Mouse (Mus musculus) embryo, embryonic 11 days (tissue): Measurements from ENCODE around the gene Snx3.

Experiments used
- DNase-seq: peaks from one replicate; pipeline ENCODE4 v3.0.0-alpha.2; 2015

The Snx3 gene

DNA sequence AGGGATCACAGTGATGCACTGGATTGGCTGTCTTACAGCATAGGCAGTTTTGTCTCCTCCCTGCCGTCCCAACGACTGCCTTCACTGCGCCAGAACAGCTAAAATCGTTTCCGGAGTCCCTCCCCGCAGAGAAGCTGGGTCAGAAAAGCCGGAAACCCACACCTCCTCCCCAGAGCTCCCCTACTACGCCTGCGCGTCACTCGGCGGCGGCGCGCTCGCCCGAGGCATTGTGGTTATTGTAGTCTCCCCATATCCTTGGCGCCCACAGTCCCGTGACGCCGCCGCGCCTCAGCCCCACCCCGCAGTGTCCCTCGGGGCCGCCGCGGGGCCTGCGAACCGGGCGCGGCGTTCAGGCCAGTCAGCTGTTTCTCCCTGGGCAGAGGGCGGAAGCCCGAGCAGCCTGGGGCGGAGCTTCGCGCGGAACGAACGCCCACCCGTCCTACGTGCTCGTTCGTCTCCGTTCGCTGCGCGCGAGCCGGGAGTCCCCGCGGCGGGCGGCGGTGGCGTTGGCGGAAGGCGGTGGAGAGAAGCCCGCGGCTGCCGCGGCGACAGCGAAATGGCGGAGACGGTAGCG lies at the start of gene Snx3:
TSS of gene Snx3 (plus strand) at position 256 of the 574 bp plus-strand sequence.
- DNase-seq: peak; percentile 95

DNA sequence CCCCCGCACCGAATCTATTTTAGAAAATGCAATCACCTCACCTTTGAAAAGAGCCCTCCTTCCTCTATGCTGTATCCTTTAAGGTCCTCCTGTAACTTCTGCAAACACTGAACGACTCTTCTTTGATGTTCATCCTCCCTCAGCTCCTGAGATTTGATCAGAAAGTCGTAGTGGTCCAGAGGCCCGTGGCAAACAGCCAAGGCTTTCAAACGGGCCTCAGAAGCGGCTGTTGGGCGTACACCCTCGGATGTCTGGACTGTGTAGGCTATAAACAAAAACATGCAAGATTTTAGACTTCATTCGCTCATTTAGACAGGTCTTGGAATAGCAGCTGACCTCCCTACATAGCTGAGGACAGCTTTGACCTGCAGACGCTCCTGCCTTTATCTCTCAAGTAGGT lies 47.6 kb upstream of the Snx3 start:
- no peak for DNase-seq

DNA sequence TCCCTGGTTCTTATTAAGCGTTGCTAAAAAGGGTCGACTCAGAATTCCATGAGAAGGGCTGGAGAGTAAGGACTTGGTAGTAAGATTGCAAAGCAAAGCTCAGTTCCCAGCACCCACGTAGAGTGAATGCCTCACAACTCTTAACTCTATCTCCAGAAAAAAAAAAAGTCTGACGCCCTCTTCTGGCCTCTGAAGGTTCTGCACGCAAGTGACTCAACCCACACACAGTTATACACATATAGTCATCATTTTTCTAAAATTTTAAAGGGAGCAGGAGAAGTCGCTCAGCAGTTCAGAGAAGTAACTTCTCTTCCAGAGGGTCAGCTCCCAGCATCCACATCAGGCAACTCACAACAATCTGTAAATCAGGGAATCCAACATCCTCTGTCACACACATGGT lies 47.1 kb upstream of the Snx3 start:
- no peak for DNase-seq

DNA sequence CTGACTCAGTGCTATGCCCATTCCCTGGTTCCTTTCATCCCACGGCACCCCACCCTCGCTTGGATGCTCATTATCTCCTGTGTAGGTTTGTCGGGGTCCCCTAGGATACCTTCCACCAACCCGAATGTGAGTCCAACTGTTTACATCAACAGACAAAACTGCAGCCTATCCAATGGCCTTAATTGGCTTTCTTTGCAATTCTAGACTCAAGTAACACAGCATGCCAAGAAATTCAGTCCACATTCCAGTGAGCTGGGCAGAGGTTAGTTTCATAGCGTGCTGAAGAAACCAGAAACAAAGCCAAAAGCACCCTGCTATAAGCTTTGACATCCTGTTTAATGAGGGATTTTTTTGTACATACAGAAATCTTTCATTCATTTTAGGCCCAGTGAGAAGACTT lies 45.8 kb upstream of the Snx3 start:
- no peak for DNase-seq

DNA sequence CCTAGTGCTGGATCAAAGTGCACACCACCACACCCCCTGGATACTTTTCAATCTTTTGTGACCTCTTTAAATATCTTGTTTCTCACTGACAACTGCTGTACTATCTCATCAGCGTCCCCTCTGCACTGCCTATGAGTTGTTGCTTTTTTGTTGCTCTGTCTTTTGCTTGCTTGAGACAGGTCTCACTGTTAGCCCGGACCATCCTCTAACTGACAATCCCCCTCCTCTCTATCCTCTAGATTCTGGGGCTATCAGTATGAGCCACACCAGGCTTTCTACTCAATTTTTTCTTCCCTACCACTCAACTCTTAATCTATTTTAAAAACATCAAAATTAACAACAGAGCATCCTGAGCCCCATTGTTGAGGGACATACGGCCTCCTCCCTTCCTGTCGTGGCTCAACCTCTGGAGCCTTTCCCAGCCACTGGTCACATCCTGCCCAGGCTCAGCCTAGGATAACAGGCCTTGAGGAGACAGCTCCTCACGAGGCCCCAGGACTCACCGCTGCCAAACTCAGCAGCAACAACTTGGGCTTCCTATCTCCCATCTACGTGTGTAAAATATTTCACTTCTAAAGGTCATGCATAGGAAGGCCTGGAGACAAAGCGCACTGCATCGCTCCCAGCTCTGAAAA lies 44.2 kb upstream of the Snx3 start:
- DNase-seq: no peak

DNA sequence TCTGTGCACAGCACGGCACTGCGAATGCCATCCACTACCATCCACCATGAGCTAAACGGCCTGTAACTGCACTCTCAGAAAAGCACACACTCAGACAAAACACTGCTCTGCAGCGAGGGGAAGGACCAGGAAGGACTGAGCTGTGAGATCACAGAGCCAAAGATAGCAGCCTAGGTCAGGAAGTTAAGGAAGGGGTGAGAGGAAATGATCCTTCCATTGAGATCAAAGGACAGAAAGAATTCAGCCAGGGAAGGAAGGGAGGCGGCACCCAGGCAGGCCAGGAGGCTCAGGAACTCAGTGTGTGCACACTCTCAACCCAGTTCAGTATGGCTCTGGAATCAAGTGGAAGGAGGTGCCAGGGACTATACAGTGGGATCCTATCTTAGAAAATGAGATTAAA lies 37.6 kb upstream of the Snx3 start:
- peak; percentile 23 for DNase-seq

DNA sequence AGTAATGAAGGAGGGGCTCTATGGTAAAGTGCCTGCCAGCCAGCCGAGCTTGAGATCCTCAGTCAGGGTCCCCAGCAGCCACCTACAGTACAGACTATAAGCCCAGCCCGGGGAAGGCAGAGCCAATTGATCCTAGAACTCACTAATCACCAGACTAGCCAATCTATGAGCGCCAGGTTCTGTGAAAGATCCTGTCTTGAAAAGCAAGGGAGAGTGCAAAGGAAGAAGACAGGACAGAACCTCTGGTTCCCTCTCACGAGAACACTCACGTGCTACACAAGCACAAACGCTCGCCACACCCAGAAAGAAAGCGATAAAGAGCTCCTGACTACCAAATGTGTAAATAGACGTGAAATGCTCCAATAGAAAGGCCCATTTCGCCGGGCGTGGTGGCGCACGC lies 37.0 kb upstream of the Snx3 start:
- DNase-seq: peak; percentile 15

DNA sequence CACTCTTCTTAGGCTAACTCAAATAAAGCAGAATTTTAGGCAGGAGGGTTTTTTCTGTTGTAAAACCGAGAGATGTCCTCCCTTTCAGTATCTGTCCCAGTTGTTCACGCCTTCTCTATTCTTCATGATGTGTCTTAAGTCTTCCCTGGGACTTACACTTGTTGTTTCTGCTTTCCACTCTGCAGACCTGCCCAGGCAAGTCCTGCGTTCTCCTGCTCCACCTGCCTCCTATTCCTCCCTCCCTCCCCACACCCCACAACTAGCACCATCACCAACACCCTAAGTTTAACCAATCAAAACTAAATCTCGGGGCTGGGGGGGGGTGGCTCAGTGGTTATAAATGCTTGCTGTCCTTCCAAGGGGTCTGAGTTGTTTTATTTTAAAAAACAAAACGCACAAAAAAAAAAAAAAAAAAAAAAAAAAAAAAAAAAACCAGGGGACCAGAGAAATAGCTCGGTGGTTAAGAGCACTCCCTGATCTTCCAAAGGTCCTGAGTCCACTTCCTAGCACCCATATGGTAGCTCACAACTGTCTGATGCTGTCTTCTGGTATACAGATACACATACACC lies 26.8 kb upstream of the Snx3 start:
- DNase-seq: no peak

DNA sequence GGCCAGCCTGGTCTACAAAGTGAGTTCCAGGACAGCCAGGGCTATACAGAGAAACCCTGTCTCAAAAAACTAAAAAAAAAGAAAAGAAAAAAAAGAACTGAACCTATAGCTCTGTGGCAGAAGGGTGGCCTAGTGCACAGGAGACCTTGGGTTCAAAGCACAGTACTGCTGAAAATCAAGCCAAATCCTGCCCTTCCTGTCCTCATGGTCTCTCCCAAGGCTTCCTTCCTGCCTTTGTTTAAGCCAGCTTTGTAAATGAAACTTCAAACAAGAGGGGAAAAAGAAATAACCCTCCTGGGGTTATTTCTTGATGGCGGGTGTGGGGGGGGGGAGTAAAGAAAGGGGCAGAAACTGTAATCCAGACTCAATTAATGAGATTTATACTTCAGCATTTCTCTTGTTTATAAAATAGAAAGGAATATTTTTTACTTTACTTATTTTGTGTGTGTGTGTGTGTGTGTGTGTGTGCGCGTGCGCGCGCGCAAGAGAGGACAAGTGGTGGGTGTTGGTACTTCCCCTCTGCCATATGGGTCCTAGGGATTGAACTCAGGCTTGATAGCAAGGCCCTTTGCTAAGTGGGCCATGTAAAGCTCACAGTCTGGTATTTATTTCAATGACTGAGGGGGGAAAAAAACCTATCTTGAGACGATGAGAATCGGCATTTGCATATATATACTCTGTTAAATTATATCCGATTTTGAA lies 24.9 kb upstream of the Snx3 start:
- no peak for DNase-seq

DNA sequence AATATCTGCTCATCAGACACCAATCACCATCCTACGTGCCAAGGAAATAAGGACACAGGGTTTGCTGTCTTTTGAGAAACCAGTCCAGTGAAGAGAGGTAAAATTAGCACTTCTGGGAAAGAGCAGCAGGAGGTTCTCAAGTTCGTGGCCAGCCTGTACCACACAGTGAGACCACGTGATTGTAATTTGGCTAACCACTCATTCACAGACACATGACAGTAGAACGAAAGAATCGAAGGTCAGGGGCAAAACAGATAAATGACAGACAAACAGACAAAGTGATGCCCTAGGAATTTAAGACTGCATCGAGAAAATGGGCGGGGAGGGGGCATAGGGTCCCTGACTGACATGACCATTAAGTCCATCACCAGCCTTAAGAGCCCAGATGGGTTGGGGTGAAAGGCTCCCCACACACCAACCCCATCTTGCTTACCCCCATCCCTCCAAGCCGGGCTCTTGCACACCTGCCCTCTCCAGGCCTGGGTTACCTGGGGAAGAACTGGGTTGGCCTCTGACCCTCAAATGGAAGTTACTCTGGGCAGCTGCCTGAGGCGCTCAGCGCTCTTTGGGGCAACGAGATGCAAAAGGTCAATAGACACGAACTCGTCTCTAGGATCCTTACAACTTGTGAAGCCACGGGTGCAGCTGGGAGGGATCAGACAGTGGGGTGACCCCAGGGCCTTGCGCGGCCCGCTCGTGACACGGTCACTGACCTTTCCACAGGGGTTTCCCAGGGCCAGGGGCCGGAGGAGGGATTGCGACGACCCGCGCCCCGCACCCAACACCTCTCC lies 24.1 kb upstream of the Snx3 start:
- DNase-seq: peak; percentile 10

DNA sequence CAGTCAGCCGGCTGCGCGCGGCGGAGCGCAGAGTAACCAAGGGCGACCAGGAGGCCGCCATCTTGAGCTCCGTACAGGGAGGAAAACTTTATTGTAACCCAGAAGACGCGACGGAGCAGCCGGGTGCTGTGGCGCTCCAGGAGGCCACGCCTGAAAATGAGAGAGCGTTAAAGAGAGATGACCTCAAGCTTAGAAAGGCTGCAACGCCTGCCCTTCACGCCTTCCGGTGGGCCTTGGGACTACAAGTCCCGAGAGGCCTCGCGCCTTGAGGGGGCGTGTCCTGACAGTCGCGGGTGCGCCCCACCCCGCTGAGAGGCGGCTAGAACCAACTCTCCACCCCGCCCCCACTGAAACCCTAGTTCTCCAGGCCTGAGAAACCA lies 23.5 kb upstream of the Snx3 start, which contains the start of gene Afg1l:
TSS of gene Afg1l (minus strand) at position 225 of the 380 bp plus-strand sequence.
- DNase-seq: peak; percentile 96

DNA sequence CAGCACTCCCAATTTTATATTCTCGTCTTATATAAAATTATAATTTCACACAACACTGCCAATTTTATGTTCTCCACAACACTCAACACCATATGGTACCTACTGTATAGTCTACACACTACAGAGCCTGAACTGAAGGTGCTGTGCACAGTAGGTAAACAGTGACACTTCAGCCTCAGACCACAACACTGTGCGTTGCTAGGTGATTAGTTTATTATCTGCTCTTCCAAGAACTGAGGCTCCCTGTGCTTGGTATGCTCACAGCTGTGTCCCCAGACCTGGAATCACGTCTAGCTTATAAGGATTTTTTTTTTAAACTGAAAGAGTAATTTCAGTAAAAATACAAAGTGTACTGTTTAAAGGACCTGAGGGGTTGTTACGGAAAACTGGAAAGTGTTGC lies 21.1 kb upstream of the Snx3 start:
- no peak for DNase-seq

DNA sequence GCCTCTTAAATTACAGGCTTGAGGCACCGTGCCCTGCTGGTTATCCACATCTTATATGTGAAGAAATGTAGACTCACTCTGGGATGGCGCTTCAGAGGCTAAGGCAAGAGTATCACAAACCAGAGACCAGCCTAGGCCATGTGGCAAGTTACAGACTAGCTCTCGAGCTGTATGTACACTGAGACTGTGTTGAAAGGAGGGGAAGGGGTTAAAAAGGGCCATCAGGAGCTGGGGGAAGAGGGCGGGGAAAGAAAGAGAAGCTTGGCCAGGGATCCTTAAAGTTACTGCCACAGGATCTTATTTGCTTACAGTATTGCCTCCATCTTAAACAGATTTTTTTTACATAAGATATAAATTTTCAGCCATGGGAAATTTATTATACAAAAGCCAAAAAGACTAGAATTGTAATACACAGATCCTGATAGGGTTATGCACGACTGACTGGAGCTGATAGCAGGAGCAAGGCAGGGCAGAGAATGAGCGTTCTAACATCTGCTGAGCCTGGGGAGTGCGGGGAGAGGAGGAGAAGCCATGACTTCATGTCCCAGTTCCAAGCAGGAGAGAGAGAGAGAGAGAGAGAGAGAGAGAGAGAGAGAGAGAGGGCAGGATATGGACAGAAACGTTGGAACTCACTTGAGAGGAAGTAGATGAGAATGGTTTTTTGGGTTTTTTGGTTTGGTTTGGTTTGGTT lies 13.1 kb upstream of the Snx3 start:
- peak; percentile 43 for DNase-seq

DNA sequence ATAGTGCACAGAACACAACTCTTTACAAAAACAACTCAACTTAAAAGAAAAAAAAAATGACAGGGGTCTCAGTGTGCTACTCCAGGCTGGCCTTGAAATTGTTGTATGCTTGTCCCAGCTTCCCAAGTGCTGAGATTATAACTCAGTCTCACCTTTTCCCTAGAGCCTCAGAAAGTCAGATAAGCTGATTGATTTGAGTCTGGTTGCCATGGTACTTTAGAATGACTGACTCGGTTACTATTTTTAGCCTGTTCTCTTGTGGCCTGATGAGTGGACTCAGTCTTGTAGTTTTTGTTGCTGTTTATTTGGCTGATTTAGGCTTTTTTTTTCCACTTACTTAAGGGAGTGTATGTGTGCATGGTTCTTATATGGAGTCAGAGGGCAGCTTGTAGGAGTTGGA lies 10.7 kb upstream of the Snx3 start:
- no peak for DNase-seq

DNA sequence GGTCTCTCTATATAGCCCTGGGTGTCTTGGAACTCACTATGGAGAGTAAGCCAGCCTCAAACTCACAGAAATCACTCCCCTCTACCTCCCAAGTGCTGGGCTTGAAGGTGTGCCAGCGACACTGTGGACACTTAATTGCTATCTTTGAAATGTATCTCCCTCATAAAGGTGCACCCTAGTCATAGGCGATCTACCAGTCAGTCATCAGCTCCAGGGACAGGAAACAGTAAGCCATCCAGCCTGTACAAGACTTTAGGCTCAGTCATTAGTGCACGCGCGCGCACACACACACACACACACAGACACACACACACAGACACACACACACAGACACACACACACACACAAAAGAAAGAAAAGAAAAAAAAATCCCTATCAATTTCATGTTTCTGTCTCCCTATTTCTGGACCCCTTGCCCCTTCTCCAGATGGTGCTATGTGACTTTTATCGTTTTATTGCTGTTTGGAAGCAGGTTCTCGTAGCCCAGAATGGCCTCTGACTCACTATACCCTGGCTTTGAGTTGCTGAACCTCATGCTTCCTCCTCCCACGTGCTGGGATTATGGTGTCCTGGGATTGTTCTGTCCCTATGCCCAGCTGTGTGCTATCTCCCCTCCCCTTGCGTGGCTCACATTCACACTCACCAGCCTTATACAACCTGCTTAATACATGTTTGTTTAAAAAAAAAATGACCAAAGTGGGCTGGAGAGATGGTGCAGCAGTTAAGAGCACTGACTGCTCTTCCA lies 9.6 kb upstream of the Snx3 start:
- no peak for DNase-seq

DNA sequence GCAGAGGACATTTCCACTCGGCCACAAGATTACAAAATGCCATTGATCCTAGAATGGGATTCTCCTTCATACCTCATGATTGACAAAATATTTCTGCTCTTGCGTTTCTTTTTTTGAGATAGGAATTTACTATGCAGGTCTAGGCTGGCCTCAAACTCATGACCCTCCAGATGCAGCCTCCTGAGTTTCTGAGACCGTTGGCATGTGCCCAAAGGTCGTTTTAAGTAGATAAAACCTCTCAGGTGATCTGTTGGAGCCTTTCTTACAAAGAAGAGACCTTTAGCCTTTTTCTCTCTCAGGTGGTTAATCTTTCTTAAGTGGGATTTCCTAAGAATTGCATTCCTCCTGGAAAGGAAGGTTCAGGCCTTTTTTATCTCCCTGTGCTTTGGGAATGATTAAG lies 8.8 kb upstream of the Snx3 start:
- no peak for DNase-seq

DNA sequence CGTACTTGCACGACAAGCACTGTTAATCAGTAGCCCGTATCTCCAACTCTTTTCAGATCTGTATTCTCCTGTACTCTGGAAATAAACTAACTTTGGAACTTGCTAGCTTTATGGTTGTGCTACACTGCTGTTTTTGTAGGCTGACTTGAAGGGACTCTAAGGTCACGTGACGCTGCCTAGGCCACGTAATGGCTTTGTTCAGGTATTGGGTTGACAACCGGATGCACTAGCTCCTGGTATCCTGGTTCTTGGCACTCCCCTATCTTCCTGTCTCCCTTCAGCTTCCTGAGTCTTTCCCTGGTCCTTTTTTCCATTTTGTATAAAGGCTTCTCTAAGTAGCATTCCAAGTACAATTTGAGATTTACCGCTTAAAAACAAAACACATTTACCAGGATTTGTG lies 1.2 kb upstream of the Snx3 start:
- no peak for DNase-seq

DNA sequence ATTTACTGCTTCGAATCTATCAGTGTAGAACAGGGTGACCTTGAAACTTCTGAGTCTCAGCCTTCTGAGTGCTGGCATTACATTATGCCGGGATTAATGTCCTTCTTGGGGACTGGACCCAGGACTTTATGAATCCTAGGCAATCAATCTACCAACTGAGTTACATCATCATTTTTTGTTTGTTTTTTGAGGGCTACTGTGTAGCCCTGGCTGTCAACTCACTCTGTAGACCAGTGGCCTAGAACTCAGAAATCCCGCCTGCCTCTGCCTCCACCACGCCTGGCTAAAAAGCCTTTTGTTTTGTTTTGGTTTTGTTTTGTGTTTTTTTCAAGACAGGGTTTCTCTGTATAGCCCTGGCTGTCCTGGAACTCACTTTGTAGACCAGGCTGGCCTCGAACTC lies 669 bp upstream of the Snx3 start:
- no peak for DNase-seq

DNA sequence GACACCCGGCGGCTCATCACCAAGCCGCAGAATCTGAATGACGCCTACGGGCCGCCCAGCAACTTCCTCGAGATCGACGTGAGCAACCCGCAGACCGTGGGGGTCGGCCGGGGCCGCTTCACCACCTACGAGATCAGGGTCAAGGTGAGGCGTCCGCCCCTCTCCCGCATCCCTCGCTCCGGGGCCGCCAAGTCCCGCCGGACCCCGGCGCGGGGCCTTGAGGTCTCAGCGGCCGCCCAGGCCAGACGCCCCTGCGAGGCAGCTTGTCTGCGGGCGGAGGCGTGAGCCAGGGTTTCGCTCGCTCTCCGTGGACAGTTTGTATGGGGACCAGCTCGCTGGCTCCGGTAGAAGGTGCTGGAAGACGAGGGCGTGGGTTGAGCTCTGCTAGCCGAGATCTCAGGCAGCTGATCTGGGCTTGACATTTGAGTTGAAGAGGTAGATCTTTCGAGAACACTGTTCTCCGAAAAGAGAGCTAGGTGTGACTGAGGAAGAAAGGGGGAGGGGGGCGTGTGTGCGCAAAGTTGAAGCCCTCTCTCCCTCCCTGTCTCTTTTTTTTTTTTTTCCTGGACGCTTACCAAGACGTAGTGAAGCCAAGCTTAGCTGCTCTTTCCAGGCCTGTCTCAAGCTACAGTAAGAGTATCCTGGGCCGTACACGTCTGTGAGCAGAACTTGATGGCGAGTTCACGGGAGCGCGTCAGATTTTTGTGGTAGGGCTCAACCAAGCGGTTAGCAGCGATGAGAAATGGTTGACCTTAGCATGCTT lies 700 bp downstream of the Snx3 start:
- peak; percentile 70 for DNase-seq

DNA sequence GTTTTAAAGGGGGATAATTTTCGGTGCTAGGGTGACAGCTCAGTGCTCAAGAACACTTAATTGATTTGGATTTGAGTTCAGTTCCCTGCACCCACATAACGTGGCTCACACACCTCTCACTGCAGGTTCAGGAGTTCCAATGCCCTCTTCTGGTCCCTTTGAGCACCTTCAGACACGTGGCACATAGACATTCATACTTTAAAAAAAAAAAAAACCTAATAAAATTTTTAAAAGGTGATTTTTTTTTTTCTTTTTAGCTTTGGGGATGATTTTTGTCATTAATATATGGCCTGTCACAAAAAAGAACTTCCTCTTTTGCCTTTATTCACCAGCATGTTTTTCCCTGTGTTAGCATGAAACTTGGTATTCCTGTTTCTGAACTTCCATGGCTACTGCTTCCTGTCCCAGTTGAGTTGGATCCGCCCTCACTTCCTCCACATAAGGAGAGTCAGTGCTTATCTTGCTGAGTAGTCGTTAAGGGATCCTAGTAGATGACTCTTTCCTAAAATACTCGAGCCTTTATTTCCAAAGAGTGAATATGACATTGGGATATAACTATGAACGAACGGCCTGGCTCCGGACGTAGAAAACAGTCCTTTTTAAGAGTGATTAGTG lies 2.4 kb downstream of the Snx3 start:
- no peak for DNase-seq

DNA sequence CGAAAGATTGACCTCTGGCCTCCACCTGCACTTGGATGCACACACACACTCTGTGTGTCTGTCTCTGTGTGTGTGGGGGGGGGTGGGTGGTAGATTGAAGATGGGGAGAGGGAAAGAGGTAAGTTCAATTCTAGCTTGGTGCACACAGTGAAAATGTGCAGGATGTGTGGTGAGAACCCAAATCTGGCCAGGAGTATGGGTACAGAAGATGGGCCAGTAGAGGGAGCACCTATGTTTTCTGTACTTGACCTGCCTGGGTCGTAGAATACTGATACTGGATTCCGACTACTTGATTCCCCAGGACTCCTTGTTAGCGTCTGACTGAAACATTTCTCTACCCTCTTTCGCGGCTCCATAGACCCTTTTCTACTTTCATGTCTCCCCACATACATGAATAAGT lies 8.3 kb downstream of the Snx3 start:
- DNase-seq: no peak
